In genomic region chr4:42867390-42867789, GRCm38 (mm10) we compare ENCODE assay signal across 25 mouse cellular contexts. TPM values are rescaled to one million over a fixed set of nuclear protein-coding genes. Genes with fewer than 3 reads are reported as not detected.
DNase-seq lines count a peak whose midpoint lies in the region; ATAC-seq and TF ChIP-seq lines count a peak whose summit lies in the region.
"Had no signal": no experiment of that assay in that cellular context is flagged by ENCODE, and none has a peak within 500 bp of the region (broad histone marks: within the 10 kb centered on the region; RNA-seq: fewer than 3 reads in every experiment).

No protein-coding gene starts in this region.

- ATAC-seq in kidney, postnatal 0 days (replicated peaks; ENCODE audit: low FRiP score, low read depth) = no peak
- peak; percentile 84 for ATAC-seq in erythroid progenitor cell, adult 5-6 weeks (replicated peaks; ENCODE audit: low FRiP score, poor library complexity, severe bottlenecking)
- ATAC-seq in liver, embryonic 12.5 days = peak; percentile 91
- peak; percentile 84 for ATAC-seq in megakaryocyte-erythroid progenitor cell, adult 5-6 weeks (replicated peaks; ENCODE audit: low FRiP score, low TSS enrichment, poor library complexity, severe bottlenecking)
- no peak for ATAC-seq in midbrain, embryonic 13.5 days
- ATAC-seq: forebrain, embryonic 13.5 days; hindbrain, embryonic 16.5 days; lung, postnatal 0 days; Patski had no signal

- no peak overlapping the region for H3K9ac ChIP-seq in kidney, postnatal 0 days (ENCODE audit: low read depth, low read length)
- H3K9ac ChIP-seq in liver, embryonic 12.5 days = peak overlapping the region; percentile 56
- H3K9ac ChIP-seq in midbrain, embryonic 13.5 days (replicated peaks) = no peak overlapping the region
- H3K9ac ChIP-seq: forebrain, embryonic 13.5 days; heart, embryonic 15.5 days; limb, embryonic 15.5 days; neural tube, embryonic 13.5 days had no signal

- no peaks in the 10 kb centered on the region for H3K27me3 ChIP-seq in kidney, postnatal 0 days (ENCODE audit: insufficient read depth, low read length)
- 0 out of 2 replicates have a peak, but pooled peaks cover 4% of the 10 kb centered on the region for H3K27me3 ChIP-seq in liver, embryonic 12.5 days (replicated peaks)
- H3K27me3 ChIP-seq in midbrain, embryonic 13.5 days = no peaks in the 10 kb centered on the region
- H3K27me3 ChIP-seq: forebrain, embryonic 13.5 days; heart, embryonic 15.5 days; limb, embryonic 15.5 days; neural tube, embryonic 13.5 days had no signal

- no peak overlapping the region for H3K4me2 ChIP-seq in kidney, postnatal 0 days (ENCODE audit: low read length)
- peak overlapping the region; percentile 43 for H3K4me2 ChIP-seq in liver, embryonic 12.5 days
- no peak overlapping the region for H3K4me2 ChIP-seq in midbrain, embryonic 13.5 days (replicated peaks)
- H3K4me2 ChIP-seq: forebrain, embryonic 13.5 days; heart, embryonic 15.5 days; limb, embryonic 15.5 days; neural tube, embryonic 13.5 days had no signal

- H3K4me3 ChIP-seq in kidney, postnatal 0 days (replicated peaks; ENCODE audit: low read depth, low read length) = no peak overlapping the region
- H3K4me3 ChIP-seq in liver, embryonic 12.5 days = no peak overlapping the region
- no peak overlapping the region for H3K4me3 ChIP-seq in midbrain, embryonic 13.5 days (replicated peaks)
- H3K4me3 ChIP-seq: forebrain, embryonic 13.5 days; heart, embryonic 15.5 days; layer of hippocampus, adult 2 months; limb, embryonic 15.5 days; neural tube, embryonic 13.5 days had no signal

- peak; percentile 16 for DNase-seq in kidney, postnatal 0 days (ENCODE audit: low spot score)
- DNase-seq in kidney, adult 9 months = no peak
- DNase-seq in urinary bladder, postnatal 14 days (ENCODE audit: low spot score) = no peak
- DNase-seq: adrenal gland, adult 8-10 months; cerebellum, adult 11 months; gastrocnemius, postnatal 36 days; kidney, adult 18-20 months; kidney, postnatal 14 days; midbrain, embryonic 14.5 days; right cerebral cortex, adult 18-20 months had no signal

- WGBS in kidney, postnatal 0 days = 45% methylated on average over 3 of the region's 3 CpGs
- 21% methylated on average over 3 of the region's 3 CpGs for WGBS in liver, embryonic 12.5 days (ENCODE audit: insufficient replicate concordance)
- 78% methylated on average over 3 of the region's 3 CpGs for whole genome bisulfite sequencing in midbrain, embryonic 13.5 days

- H3K4me1 ChIP-seq in kidney, postnatal 0 days (replicated peaks; ENCODE audit: insufficient read depth, low read length) = no peaks in the 10 kb centered on the region
- peaks cover 69% of the 10 kb centered on the region for H3K4me1 ChIP-seq in liver, embryonic 12.5 days
- no peaks in the 10 kb centered on the region for H3K4me1 ChIP-seq in midbrain, embryonic 13.5 days (replicated peaks)
- H3K4me1 ChIP-seq: forebrain, embryonic 13.5 days; heart, embryonic 15.5 days; limb, embryonic 15.5 days; neural tube, embryonic 13.5 days had no signal

- TF ChIP-seq CTCF in kidney, postnatal 0 days (IDR thresholded peaks at IDR 0.05; ENCODE audit: low read depth) = no peak

- no peak overlapping the region for H3K27ac ChIP-seq in kidney, postnatal 0 days
- peak overlapping the region; percentile 90 for H3K27ac ChIP-seq in liver, embryonic 12.5 days
- no peak overlapping the region for H3K27ac ChIP-seq in midbrain, embryonic 13.5 days
- H3K27ac ChIP-seq: forebrain, embryonic 13.5 days; heart, embryonic 15.5 days; layer of hippocampus, adult 2 months; limb, embryonic 15.5 days; neural tube, embryonic 13.5 days had no signal

- H3K36me3 ChIP-seq in kidney, postnatal 0 days (ENCODE audit: insufficient read depth, low read length) = no peaks in the 10 kb centered on the region
- no peaks in the 10 kb centered on the region for H3K36me3 ChIP-seq in liver, embryonic 12.5 days
- no peaks in the 10 kb centered on the region for H3K36me3 ChIP-seq in midbrain, embryonic 13.5 days
- H3K36me3 ChIP-seq: heart, embryonic 15.5 days; limb, embryonic 15.5 days; neural tube, embryonic 13.5 days had no signal

- H3K9me3 ChIP-seq in kidney, postnatal 0 days (replicated peaks; ENCODE audit: low read length) = no peaks in the 10 kb centered on the region
- no peaks in the 10 kb centered on the region for H3K9me3 ChIP-seq in liver, embryonic 12.5 days (replicated peaks)
- no peaks in the 10 kb centered on the region for H3K9me3 ChIP-seq in midbrain, embryonic 13.5 days
- H3K9me3 ChIP-seq: forebrain, embryonic 13.5 days; heart, embryonic 15.5 days; limb, embryonic 15.5 days; neural tube, embryonic 13.5 days had no signal

RNA-seq across cellular contexts. Expression of gene Fam205c, which starts 6.6 kb away (rescaled TPM):
- 0.09 and 0.33 TPM in 2 replicates for polyA plus RNA-seq in kidney, postnatal 0 days (2015; fragmentation: Nextera tagmentation; extraction: Ambion mirVana)
- not detected in 2 replicates for total RNA-seq in erythroid progenitor cell, adult 5-6 weeks (2015; ENCODE audit: low replicate concordance)
- not detected in 2 replicates for total RNA-seq in erythroid progenitor cell, adult 5-6 weeks (2017; ENCODE audit: low replicate concordance)
- 0.24 and 0.33 TPM in 2 replicates for polyA plus RNA-seq in liver, embryonic 12.5 days (2016; fragmentation: Nextera tagmentation; extraction: Ambion mirVana)
- total RNA-seq in megakaryocyte-erythroid progenitor cell, adult 5-6 weeks (2014; fragmentation: Nextera tagmentation) = not detected in 2 replicates
- total RNA-seq in megakaryocyte-erythroid progenitor cell, adult 5-6 weeks (2017) = not detected in 2 replicates
- polyA plus RNA-seq in midbrain, embryonic 13.5 days (2015; fragmentation: Nextera tagmentation; extraction: Ambion mirVana) = 1.2 and 1.7 TPM in 2 replicates
- total RNA-seq: adrenal gland, adult 8-10 months; hematopoietic stem cell, adult 5-6 weeks had no signal
- polyA plus RNA-seq: C2C12; limb, embryonic 15.5 days; lung, postnatal 0 days; Patski had no signal

RNA-seq across cellular contexts. Expression of gene Gm12394, which starts 10.8 kb away (rescaled TPM):
- polyA plus RNA-seq in kidney, postnatal 0 days (2015; fragmentation: Nextera tagmentation; extraction: Ambion mirVana) = 0.14 and 0.26 TPM in 2 replicates
- total RNA-seq in erythroid progenitor cell, adult 5-6 weeks (2015; ENCODE audit: low replicate concordance) = not detected in 2 replicates
- total RNA-seq in erythroid progenitor cell, adult 5-6 weeks (2017; ENCODE audit: low replicate concordance) = not detected in 2 replicates
- polyA plus RNA-seq in liver, embryonic 12.5 days (2016; fragmentation: Nextera tagmentation; extraction: Ambion mirVana) = 0.05 and 0.07 TPM in 2 replicates
- not detected in 2 replicates for total RNA-seq in megakaryocyte-erythroid progenitor cell, adult 5-6 weeks (2014; fragmentation: Nextera tagmentation)
- total RNA-seq in megakaryocyte-erythroid progenitor cell, adult 5-6 weeks (2017) = not detected in 2 replicates
- 0.35 and 0.43 TPM in 2 replicates for polyA plus RNA-seq in midbrain, embryonic 13.5 days (2015; fragmentation: Nextera tagmentation; extraction: Ambion mirVana)
- total RNA-seq: gastrocnemius, postnatal 36 days; hematopoietic stem cell, adult 5-6 weeks had no signal
- polyA plus RNA-seq: C2C12; limb, embryonic 15.5 days; Patski had no signal

RNA-seq across cellular contexts. Expression of gene Fam205a1, which starts 13.7 kb away (rescaled TPM):
- polyA plus RNA-seq in kidney, postnatal 0 days (2015; fragmentation: Nextera tagmentation; extraction: Ambion mirVana) = 0.07 TPM in 1 of 2 replicates, not detected in the other
- 0.36 and 0.84 TPM in 2 replicates for total RNA-seq in erythroid progenitor cell, adult 5-6 weeks (2015; ENCODE audit: low replicate concordance)
- total RNA-seq in erythroid progenitor cell, adult 5-6 weeks (2017; ENCODE audit: low replicate concordance) = not detected in 2 replicates
- 0.15 and 0.18 TPM in 2 replicates for polyA plus RNA-seq in liver, embryonic 12.5 days (2016; fragmentation: Nextera tagmentation; extraction: Ambion mirVana)
- 0.94 TPM in 1 of 2 replicates, not detected in the other for total RNA-seq in megakaryocyte-erythroid progenitor cell, adult 5-6 weeks (2014; fragmentation: Nextera tagmentation)
- not detected in 2 replicates for total RNA-seq in megakaryocyte-erythroid progenitor cell, adult 5-6 weeks (2017)
- 0.08 TPM in 1 of 2 replicates, not detected in the other for polyA plus RNA-seq in midbrain, embryonic 13.5 days (2015; fragmentation: Nextera tagmentation; extraction: Ambion mirVana)
- total RNA-seq: adrenal gland, adult 8-10 months; gastrocnemius, postnatal 36 days; hematopoietic stem cell, adult 5-6 weeks; layer of hippocampus, adult 2 months had no signal
- polyA plus RNA-seq: C2C12; forebrain, embryonic 13.5 days; heart, embryonic 15.5 days; limb, embryonic 15.5 days; lung, postnatal 0 days; midbrain, embryonic 14.5 days; Patski; thymus, postnatal 0 days had no signal

RNA-seq across cellular contexts. Expression of gene Phf24, which starts 49.1 kb away (rescaled TPM):
- polyA plus RNA-seq in kidney, postnatal 0 days (2015; fragmentation: Nextera tagmentation; extraction: Ambion mirVana) = 0.34 and 0.64 TPM in 2 replicates
- not detected in 2 replicates for total RNA-seq in erythroid progenitor cell, adult 5-6 weeks (2015; ENCODE audit: low replicate concordance)
- under 0.01 TPM in 1 of 2 replicates, not detected in the other for total RNA-seq in erythroid progenitor cell, adult 5-6 weeks (2017; ENCODE audit: low replicate concordance)
- 0.18 and 0.26 TPM in 2 replicates for polyA plus RNA-seq in liver, embryonic 12.5 days (2016; fragmentation: Nextera tagmentation; extraction: Ambion mirVana)
- total RNA-seq in megakaryocyte-erythroid progenitor cell, adult 5-6 weeks (2014; fragmentation: Nextera tagmentation) = not detected in 2 replicates
- total RNA-seq in megakaryocyte-erythroid progenitor cell, adult 5-6 weeks (2017) = 0.08 TPM in 1 of 2 replicates, not detected in the other
- 14.8 and 15.2 TPM in 2 replicates for polyA plus RNA-seq in midbrain, embryonic 13.5 days (2015; fragmentation: Nextera tagmentation; extraction: Ambion mirVana)
- total RNA-seq: hematopoietic stem cell, adult 5-6 weeks had no signal
- polyA plus RNA-seq: C2C12, Patski had no signal

Comparison
In these comparisons a context has a peak if more than half of its experiments do, and no peak if none do; other contexts are left out.
1. ATAC-seq: peak in erythroid progenitor cell, adult 5-6 weeks (single experiment), liver, embryonic 12.5 days (single experiment) and megakaryocyte-erythroid progenitor cell, adult 5-6 weeks (single experiment); none in kidney, postnatal 0 days (single experiment) and midbrain, embryonic 13.5 days (single experiment).